Mouse (Mus musculus): ENCODE data around the gene Syt14.

Syt14 gene

DNA sequence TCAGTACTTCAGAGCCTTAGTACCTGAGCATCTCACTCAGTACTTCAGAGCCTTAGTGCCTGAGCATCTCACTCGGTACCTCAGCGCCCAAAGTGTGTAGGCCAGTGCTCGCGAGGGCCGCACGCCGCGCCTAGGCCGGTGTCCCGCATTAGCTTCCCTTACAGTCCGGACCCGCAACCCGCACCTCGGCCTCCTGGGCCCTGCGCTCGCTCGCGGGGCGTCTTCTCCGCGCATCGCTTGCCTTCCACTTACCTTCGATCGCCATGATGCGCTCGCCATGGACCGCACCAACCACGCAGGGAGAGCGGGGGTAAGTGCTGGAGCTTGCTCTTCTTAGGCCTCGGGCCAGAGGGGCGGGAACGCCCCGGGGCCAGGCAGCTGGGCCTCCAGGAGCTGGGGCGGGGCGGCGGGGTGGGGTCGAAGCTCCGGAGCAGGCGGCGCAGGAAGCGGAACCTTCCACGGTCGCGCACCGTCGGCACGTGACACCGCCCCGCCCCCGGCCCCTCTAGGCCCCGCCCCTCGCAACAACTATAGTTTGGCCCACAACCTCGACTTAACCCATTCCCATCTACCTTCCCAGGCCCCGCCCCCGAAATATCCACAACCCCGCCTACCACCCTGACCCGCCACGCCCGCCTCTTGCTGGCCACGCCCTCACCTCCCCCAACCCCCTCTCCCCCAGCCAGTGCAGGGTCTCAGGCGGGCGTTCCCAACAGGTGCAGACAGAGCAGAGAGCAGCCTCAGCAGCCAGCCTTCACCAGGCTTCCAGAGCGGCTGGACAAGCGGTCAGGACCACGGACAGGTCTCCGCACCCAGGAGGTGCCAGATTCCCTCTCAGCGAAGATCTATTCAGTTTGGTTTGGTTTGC, at the start of gene Syt14:
Gene Syt14 (minus strand): TSS at position 405 of the 868 bp plus-strand sequence.
- DNase-seq (ENCODE audit: low spot score in 2 of 2): peak; percentile 45 to 52

DNA sequence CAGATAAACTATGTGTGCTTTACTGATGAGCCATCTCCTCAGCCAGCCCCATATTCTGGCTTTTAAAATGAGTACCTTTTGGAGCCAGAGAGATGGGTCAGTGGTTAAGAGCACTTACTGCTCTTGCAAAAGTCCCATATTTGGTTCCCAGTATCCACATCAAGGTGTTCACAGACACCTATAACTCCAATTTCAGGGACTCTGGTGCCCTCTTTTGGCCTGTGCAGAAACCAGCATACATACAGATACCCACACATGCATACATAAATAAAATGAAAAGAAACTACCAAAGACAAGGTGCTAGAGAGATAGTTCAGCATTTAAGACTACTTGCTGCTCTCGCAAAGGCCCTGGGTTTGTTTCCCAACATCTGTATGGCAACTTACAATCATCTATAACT, 48.4 kb upstream of the Syt14 start:
- DNase-seq (ENCODE audit: low spot score in 2 of 2): no peak

GRCm38 (mm10) chr1:193083051-193083450, 47.5 kb upstream of the Syt14 start:
- no peak for DNase-seq (ENCODE audit: low spot score in 2 of 2)

DNA sequence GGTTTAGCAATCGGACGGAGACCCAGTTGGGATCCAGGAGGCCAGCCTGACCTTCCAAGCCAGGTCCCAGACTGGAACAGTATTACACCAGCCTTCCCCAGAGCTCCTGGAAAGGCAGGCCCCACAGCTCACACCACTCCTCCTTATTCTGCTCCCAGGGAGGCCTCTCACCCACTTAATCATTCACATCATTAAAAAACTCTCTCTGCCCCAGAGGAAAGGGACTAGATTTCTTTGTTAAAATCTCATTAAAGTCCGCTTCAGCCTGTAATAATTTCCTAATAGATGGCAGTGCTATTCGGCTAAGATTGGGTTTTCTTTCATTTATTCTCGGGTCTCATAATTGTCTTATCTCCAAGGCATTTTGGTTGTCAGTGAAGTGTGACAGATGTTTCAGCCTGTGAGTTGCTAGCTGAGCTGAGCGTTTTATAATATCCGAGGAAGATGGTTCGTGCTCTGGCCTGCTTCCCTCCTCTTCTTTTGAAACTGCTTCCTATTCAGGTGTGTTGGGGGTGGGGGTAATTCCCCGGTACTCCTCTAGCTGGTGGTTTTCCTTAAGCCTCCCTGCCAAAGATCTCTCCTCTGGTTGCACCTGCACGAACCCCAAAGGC, 46.8 kb upstream of the Syt14 start:
- DNase-seq (ENCODE audit: low spot score in 2 of 2): no peak

DNA sequence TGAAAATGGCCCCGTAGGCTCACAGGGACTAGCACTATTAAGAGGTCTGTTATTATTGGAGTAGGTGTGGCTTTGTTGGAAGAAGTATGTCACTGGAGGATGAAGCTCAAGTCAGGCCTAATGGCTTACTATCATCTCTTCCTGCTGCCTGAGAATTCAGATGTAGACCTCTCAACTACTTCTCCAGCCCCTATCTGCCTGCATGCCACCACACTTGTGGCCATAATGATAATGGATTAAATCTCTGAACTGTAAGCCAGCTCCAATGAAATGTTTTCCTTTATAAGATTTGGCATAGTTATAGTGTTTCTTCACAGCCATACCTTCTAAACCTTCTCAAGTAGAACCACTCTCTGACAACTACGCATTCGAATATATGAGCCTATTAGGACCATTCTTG, 27.0 kb upstream of the Syt14 start:
- DNase-seq (ENCODE audit: low spot score in 2 of 2): no peak

DNA sequence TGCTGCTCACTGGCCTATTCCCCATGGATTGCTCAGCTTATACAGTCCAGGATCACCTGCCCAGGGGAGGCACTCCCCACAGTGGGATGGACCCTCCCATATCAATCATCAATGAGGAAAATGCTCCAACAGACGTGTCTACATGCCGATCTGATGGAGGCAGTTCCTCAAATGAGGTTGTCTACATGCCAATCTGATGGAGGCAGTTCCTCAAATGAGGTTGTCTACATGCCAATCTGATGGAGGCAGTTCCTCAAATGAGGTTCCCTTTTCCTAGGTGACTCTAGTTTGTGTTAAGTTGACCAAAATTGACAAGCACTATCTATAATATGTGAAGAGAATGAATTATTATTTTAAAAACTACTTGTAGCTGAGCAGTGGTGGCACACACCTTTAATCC, 24.6 kb upstream of the Syt14 start:
- DNase-seq (ENCODE audit: low spot score in 2 of 2): no peak

DNA sequence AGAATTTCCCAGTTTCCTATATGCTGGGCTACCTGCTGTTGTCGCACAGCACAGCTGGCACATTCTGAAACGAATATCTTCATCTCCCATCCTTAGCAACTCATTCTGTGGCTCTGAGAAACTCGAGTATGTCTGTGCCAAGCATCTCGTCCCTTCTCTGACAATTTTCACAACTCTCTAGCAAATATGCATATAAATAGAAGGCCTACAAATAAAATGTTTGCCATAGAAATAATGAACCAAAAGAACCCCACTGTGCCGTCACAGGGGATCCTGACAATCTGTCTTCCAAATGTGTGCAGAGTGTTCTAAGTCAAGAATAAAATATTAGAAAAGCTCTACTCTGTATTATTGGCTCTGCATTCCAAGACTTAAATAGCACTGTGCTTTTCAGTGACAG, 24.0 kb upstream of the Syt14 start:
- DNase-seq (ENCODE audit: low spot score in 2 of 2): peak in 1 of 2 experiments; percentile 17

DNA sequence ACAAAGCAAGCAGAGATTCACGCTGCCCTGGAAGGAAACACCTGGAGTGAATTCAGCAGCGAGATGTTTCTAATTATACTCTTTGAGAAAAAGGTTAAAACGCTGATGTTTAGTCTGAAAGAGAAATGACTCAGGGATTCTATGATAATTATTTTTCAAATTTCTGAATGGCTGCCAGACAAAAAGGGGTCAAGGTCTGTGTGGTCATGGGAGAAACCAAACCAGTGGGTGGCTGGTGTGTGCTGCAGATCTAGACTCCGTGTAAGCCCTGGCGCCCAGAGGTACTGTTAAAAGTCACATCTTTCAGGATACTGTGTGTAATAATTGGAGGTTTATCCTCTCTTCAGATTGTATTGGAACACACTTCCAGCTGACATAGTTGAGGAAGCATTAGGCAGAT, 18.8 kb upstream of the Syt14 start:
- DNase-seq (ENCODE audit: low spot score in 2 of 2): no peak

GRCm38 (mm10) chr1:193053065-193053464, 17.5 kb upstream of the Syt14 start:
- no peak for DNase-seq (ENCODE audit: low spot score in 2 of 2)

DNA sequence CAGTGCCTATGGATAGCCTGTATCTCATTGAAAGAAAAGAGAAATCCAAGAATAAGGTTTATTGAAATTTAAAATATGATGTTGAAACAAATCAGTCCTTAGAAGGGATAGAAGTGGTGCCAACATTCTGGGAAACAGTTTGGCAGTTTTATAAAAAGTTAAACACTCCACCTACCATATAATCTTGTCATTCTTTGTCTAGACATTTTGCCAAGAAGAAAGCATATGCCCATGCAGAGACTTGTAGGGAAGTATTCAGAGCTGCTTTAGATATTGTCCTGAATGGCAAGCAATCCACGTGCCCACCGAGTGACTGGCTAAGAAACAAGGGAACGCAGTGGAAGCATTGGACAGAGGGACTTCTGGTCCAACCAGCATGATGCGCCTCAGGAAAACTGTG, 12.0 kb upstream of the Syt14 start:
- peak in 1 of 2 experiments; percentile 33 for DNase-seq (ENCODE audit: low spot score in 2 of 2)

GRCm38 (mm10) chr1:193042760-193043295, 7.3 kb upstream of the Syt14 start:
- peak in 1 of 2 experiments; percentile 24 for DNase-seq (ENCODE audit: low spot score in 2 of 2)

GRCm38 (mm10) chr1:193034951-193035370, 614 bp downstream of the Syt14 start:
- DNase-seq (ENCODE audit: low spot score in 2 of 2): no peak

DNA sequence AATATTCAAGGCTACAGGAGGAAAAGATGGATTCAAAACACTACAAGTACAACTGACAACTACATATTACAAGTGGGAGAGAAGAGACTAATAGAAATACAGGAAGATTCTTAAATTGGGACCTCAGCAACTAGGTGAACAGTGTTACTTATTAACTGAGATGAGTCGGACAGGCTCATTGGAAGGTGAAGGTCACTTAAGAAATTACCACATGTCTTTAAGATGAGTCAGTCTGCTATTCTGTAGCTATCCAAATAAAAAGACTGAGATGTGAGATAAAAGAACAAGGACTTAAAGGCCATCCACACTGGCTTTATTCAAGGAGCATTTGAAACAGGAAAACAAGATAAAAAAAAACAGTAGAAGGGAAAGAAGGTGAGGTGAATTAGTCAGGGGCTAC, 11.3 kb downstream of the Syt14 start:
- no peak for DNase-seq (ENCODE audit: low spot score in 2 of 2)

DNA sequence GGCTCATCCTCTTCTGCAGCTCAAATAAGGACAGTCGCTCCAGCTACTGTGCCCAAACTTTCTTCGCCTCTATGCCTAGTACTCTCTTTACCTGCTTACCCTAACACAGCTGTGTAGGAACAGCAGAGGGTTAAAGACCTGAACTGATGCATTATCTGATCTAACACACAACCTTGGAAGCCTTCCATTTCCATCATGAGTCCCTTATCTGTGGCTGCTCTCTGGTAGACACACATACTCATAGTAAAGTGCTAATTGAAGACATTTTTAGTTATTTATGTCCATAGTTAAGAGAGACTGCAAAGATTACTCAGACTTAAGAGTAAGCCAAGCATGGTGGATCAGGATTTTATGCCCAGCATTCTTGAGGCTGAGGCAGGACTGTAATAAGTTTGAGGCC, 23.2 kb downstream of the Syt14 start:
- DNase-seq (ENCODE audit: low spot score in 2 of 2): no peak

DNA sequence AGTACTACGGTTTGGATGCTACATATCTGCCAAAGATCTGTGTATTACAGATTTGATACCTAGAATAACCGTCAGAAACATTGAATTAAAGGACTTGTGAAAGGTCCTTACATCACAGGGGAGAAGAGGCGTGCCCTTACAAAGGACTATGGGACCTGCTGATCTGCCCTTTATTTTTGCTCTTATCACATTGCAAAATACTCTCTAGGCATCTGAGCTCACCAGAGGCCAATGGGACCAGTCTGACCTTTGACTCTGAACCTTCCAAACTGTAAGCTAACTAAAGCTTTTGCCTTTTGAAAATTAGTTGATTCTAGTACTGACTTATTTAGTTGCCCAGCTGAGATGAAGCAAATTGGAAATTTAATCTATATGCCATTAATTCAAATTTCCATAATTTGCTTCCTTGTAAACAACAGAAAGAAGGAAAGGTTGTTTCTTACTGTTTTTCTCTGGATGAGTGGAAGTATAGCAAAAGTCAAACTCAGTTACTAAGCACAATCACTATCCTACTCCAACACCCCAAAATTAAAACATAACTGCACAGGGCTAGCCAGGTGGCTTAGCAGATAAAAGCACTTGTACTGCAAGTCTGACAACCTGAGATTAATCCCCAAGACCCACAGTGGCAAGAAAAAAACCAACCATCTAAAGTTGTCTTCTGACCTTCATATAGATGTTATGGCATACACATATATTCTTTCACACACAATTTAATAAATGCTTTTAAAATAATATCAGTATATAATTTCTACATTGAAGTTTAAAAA, 24.4 kb downstream of the Syt14 start:
- no peak for DNase-seq (ENCODE audit: low spot score in 2 of 2)

- DNase-seq (ENCODE audit: low spot score in 2 of 2): no peak
Observed at GRCm38 (mm10) chr1:193004581-193004980, 31.0 kb downstream of the Syt14 start.

DNA sequence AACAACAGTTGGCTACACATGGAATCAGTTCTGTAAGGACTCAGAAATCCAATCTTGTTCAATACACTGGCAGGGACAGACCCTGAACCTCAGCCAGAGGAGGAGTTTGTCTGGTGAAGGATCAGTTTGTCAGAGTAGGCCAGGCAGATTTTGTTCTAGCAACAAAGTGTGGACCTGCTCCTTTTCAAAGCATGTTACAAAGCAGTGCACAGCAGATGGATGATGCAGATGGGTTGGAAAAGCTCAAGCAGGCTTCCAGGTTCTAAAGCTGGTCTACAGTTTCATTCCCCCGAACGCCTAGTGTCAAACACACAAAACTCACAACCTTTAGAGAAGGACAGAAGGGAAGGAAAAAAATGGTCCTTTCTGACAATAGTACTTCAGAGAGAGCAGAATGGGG, 31.6 kb downstream of the Syt14 start:
- DNase-seq (ENCODE audit: low spot score in 2 of 2): peak; percentile 13 to 23

DNA sequence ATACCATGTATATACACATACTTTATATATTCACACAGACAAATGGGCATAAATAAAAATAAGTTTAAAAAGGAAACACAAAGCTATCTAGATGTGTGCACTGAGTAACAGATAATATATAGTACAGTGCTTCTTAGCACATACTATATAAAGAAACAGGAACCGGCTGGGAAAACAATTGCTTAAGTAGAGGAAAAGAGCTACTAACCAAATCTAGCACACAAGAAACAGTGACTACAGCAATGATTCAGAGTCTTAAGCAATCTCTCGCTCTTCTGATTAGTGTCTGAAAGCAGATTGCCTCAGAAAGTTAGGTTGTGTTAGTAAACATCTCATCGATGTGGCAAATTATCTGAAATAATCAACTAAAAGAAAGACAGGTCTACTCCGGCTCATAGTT, 33.3 kb downstream of the Syt14 start:
- DNase-seq (ENCODE audit: low spot score in 2 of 2): no peak

GRCm38 (mm10) chr1:193001587-193001986, 34.0 kb downstream of the Syt14 start:
- no peak for DNase-seq (ENCODE audit: low spot score in 2 of 2)

- no peak for DNase-seq (ENCODE audit: low spot score in 2 of 2)
Observed at GRCm38 (mm10) chr1:193000908-193001307, 34.7 kb downstream of the Syt14 start.

GRCm38 (mm10) chr1:192994179-192994873, 41.2 kb downstream of the Syt14 start:
- DNase-seq (ENCODE audit: low spot score in 2 of 2): no peak

DNA sequence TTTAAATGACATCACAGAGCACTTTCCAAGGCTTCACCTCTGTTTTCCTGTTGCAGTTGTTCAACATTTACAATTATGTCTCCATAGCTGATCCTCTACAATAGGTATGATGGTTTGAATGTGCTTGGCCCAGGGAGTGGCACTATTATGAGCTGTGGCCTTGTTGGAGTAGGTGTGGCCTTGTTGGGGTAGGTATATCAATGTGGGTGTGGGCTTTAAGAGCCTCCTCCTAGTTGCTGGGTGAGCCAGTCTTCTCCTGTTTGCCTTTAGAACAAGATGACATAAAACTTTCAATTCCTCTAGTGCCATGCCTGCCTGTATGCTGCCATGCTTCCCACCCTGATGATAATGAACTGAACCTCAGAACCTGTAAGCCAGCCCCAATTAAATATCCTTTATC, 42.1 kb downstream of the Syt14 start:
- no peak for DNase-seq (ENCODE audit: low spot score in 2 of 2)

Measured in right cerebral cortex, postnatal 36 days (tissue).